Mouse (Mus musculus): ENCODE measurements around the gene Slc43a2. TPM values are rescaled to one million over a fixed set of nuclear protein-coding genes. Genes with fewer than 3 reads are reported as not detected.

The Slc43a2 gene
- polyA plus RNA-seq, 1 experiment, result 363 TPM

- TF ChIP-seq CTCF (IDR thresholded peaks at IDR 0.05; ENCODE audit: insufficient read depth, low read depth, low read length) (no peak), POLR2A (IDR thresholded peaks at IDR 0.05; ENCODE audit: insufficient read depth, low read depth, low read length) (no peak)
- 59% methylated on average over 4 of the region's 4 CpGs for WGBS
- Histone ChIP-seq H3K4me1 (ENCODE audit: control insufficient read depth, insufficient read depth, low read length) (peaks cover 31% of the 10 kb centered on the region), H3K4me3 (ENCODE audit: insufficient read depth, low read depth, low read length) (no peak overlapping the region), H3K27ac (ENCODE audit: insufficient read depth, low read depth, low read length) (peak overlapping the region; percentile 36; the same call in 1 of the 2 replicates)
Measured at GRCm38 (mm10) chr11:75534286-75535033, 3.0 kb downstream of the Slc43a2 start.

DNA sequence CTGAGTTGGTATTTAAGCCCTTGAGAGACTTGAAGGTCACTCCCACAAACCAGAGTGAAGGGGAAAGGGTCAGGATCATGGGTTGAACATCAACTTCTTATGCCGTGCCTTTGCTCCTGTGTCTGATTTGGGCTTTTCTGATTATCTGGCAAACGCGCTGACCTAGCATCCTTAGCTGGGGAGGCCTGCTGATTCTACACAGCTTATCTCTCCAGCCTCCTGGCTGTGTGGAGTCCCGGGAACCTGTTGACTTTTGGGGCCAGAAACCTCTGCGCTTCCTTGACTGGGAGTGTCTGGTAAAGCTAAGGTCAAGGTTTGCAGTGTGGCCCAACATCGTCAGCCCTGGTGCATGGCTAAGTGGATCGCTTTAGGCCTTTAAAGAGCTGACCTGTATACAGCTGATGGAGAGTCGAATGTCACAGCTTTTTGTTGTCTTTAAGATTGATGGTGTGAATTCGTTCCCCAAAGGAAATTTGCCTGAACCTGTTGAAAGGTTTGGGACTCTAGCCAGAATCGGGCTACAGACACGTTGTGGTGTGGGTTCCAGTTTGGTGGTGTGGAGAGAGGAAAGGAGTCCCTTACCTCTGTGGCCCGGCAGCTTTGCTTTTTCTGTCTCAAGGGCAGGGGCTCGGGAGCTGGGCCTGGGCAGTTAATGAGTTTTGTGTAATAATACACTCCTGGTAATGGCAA, 3.8 kb downstream of the Slc43a2 start:
- H3K4me3 ChIP-seq (ENCODE audit: insufficient read depth, low read depth, low read length), result no peak overlapping the region
- no peak for TF ChIP-seq POLR2A (IDR thresholded peaks at IDR 0.05; ENCODE audit: insufficient read depth, low read depth, low read length)
- TF ChIP-seq CTCF (IDR thresholded peaks at IDR 0.05; ENCODE audit: insufficient read depth, low read depth, low read length), result no peak
- H3K4me1 ChIP-seq (ENCODE audit: control insufficient read depth, insufficient read depth, low read length), result peaks cover 34% of the 10 kb centered on the region
- no peak overlapping the region for H3K27ac ChIP-seq (ENCODE audit: insufficient read depth, low read depth, low read length)
- 70% methylated on average over 13 of the region's 13 CpGs for WGBS

DNA sequence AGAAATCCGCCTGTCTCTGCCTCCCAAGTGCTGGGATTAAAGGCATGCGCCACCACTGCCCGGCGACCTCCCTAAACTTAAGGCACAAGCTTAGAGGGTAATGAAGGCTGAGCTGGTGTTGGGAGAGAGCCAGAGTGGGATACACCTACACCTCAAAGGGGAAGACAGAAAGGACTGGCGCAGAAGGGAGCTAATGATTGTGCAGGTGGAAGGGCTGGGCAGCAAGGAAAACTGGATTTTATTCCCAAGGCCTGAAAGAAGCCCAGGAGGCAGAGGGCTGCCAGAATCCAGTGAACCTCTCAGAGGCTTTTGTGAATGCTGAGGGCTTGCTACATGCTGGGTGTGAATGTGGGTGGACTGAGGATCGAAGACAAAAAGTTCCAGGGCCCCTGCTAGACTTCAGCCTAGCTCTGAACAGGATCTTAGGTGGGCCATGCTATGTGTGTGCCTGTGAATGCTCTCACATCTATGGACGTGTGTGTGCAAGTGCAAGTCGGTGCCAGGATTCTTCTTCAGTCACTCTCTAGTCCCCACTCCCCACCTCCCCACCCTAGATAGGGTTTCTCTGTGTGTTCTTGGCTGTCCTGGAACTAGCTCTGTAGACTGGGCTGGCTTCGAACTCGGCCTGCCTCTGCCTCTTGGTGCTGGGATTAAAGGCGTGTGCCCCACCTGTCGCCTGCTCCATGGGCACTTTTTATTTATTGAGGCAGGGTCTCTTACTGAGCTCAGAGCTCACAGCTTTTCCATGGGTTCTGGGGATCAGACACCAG, 4.9 kb downstream of the Slc43a2 start:
- 87% methylated on average over 12 of the region's 12 CpGs for WGBS

DNA sequence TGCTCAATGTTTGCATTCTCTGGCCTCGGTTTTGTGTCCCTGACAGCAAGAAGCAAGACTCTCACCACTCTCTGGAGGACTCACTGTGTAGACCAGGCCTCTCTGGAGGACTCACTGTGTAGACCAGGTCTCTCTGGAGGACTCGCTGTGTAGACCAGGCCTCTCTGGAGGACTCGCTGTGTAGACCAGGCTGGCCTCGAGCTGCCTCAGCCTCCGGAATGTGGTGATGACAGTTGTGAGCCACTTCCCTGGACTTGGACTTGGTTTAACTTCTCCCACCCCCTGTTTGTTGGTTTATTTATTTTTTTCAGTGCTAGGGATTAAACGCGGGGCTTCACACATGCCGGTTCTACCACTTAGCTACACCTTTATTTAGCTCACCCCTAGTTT, 5.5 kb downstream of the Slc43a2 start:
- WGBS, result 83% methylated on average over 8 of the region's 8 CpGs
- no peak overlapping the region for H3K4me3 ChIP-seq (ENCODE audit: insufficient read depth, low read depth, low read length)
- TF ChIP-seq POLR2A (IDR thresholded peaks at IDR 0.05; ENCODE audit: insufficient read depth, low read depth, low read length) (no peak), CTCF (IDR thresholded peaks at IDR 0.05; ENCODE audit: insufficient read depth, low read depth, low read length) (no peak)
- H3K27ac ChIP-seq (ENCODE audit: insufficient read depth, low read depth, low read length), result 0 out of 2 replicates have a peak overlapping the region, but pooled peaks have one; percentile 74
- H3K4me1 ChIP-seq (ENCODE audit: control insufficient read depth, insufficient read depth, low read length), result peaks cover 41% of the 10 kb centered on the region

More for the DNA sequence above, 4.9 kb downstream of the Slc43a2 start:
- TF ChIP-seq CTCF (IDR thresholded peaks at IDR 0.05; ENCODE audit: insufficient read depth, low read depth, low read length), result no peak
- no peak for TF ChIP-seq POLR2A (IDR thresholded peaks at IDR 0.05; ENCODE audit: insufficient read depth, low read depth, low read length)
- H3K4me1 ChIP-seq (ENCODE audit: control insufficient read depth, insufficient read depth, low read length), result peaks cover 41% of the 10 kb centered on the region
- H3K4me3 ChIP-seq (ENCODE audit: insufficient read depth, low read depth, low read length), result no peak overlapping the region
- H3K27ac ChIP-seq (ENCODE audit: insufficient read depth, low read depth, low read length), result no peak overlapping the region

- no peak overlapping the region for H3K4me3 ChIP-seq (ENCODE audit: insufficient read depth, low read depth, low read length)
- H3K4me1 ChIP-seq (ENCODE audit: control insufficient read depth, insufficient read depth, low read length), result peaks cover 41% of the 10 kb centered on the region
- peak overlapping the region; percentile 74 for H3K27ac ChIP-seq (ENCODE audit: insufficient read depth, low read depth, low read length)
- WGBS, result 52% methylated on average over 11 of the region's 11 CpGs
- TF ChIP-seq POLR2A (IDR thresholded peaks at IDR 0.05; ENCODE audit: insufficient read depth, low read depth, low read length) (no peak), CTCF (IDR thresholded peaks at IDR 0.05; ENCODE audit: insufficient read depth, low read depth, low read length) (no peak)
Measured at GRCm38 (mm10) chr11:75537491-75538183, 6.1 kb downstream of the Slc43a2 start.

DNA sequence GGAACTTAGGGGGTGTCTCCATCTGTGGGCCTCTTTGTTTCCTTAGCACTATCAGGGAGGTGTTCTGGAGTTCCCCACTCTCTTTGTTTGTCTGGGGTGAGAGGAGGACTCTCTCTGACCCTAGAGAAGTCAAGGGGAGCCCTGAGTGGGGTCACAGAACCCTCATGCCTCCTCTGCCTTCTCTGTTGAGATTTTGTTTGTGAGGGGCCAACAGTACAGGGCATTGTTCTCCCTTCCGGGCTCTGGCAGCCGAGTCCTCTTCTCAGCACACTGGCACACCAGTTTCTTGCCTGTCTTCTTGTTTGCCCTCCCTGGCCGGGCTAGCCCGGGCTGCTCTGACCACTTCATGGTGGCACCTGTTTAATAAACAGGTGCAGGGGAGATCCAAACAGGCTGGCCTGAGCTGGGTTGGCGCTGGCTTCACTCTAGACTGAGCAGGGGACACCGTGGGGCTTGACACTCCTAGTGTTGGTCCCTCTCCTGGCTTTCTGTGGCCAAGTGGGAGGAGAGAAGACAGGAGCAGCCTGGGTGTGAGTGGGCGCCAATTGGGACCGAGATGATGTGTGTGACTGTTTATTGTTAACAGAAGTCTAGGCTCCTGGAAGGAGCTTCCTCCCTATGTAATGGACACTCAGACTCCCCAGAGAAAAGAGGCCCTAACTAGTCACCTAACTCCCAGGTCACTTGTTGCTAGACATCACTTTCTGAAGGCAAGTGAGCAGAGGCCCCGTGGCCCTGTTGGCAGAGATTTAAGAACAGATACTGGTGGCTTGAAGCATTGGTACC, 6.9 kb downstream of the Slc43a2 start:
- WGBS, result 49% methylated on average over 9 of the region's 9 CpGs
- H3K27ac ChIP-seq (ENCODE audit: insufficient read depth, low read depth, low read length), result peak overlapping the region; percentile 74
- peaks cover 38% of the 10 kb centered on the region for H3K4me1 ChIP-seq (ENCODE audit: control insufficient read depth, insufficient read depth, low read length)
- TF ChIP-seq POLR2A (IDR thresholded peaks at IDR 0.05; ENCODE audit: insufficient read depth, low read depth, low read length), result no peak
- TF ChIP-seq CTCF (IDR thresholded peaks at IDR 0.05; ENCODE audit: insufficient read depth, low read depth, low read length), result no peak
- no peak overlapping the region for H3K4me3 ChIP-seq (ENCODE audit: insufficient read depth, low read depth, low read length)

DNA sequence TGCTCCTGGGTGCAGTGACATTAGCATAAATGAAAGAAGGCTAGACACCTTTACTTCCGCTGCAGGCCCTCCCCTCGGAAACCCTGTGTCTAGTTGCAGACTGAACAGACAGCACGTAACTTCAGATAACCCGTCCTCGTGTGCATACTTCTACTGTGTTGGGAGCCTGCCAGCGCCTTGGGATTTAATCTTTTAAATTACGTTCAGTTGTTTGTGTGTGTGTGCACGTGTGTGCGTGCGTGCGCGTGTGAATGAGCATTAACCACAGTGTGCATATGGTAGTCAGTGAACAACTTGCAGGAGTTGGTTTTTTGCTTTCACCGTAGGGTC, 7.4 kb downstream of the Slc43a2 start:
- WGBS, result 80% methylated on average over 13 of the region's 13 CpGs
- peak overlapping the region; percentile 17; the same call in 1 of the 2 replicates for H3K27ac ChIP-seq (ENCODE audit: insufficient read depth, low read depth, low read length)
- no peak for TF ChIP-seq POLR2A (IDR thresholded peaks at IDR 0.05; ENCODE audit: insufficient read depth, low read depth, low read length)
- TF ChIP-seq CTCF (IDR thresholded peaks at IDR 0.05; ENCODE audit: insufficient read depth, low read depth, low read length), result no peak
- H3K4me3 ChIP-seq (ENCODE audit: insufficient read depth, low read depth, low read length), result no peak overlapping the region
- peaks cover 38% of the 10 kb centered on the region for H3K4me1 ChIP-seq (ENCODE audit: control insufficient read depth, insufficient read depth, low read length)

DNA sequence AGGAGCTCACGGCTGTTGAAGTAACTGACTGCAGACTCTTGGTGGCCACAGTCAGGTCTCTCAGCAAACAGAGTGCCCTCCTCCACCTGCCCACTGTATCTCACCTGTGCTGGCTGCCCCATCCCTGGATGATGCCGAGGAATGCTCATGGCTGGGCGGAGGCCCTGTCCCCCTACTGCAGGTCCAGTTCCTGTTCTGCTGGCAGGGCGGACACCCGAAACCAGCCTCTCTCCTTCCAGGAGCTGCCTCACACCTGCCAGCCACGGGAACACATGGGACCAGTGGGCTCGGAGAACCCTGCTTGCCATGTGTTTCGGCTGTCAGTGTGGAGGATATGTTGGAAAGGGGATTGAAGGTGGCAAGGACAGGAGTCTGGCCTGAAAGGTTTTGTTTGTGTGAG, 8.7 kb downstream of the Slc43a2 start:
- WGBS, result 87% methylated on average over 8 of the region's 8 CpGs
- H3K4me3 ChIP-seq (ENCODE audit: insufficient read depth, low read depth, low read length), result no peak overlapping the region
- H3K27ac ChIP-seq (ENCODE audit: insufficient read depth, low read depth, low read length), result no peak overlapping the region
- H3K4me1 ChIP-seq (ENCODE audit: control insufficient read depth, insufficient read depth, low read length), result peaks cover 40% of the 10 kb centered on the region
- no peak for TF ChIP-seq POLR2A (IDR thresholded peaks at IDR 0.05; ENCODE audit: insufficient read depth, low read depth, low read length)
- no peak for TF ChIP-seq CTCF (IDR thresholded peaks at IDR 0.05; ENCODE audit: insufficient read depth, low read depth, low read length)

All from olfactory bulb, adult 2 months (tissue).